Mouse (Mus musculus): ENCODE data around the gene Nckap5. TPM values are rescaled to one million over a fixed set of nuclear protein-coding genes. Genes with fewer than 3 reads are reported as not detected.

Nckap5 gene
- total RNA-seq, 1 experiment from 2014 or later: 114 TPM

GRCm38 (mm10) chr1:126765506-126766170 is 65.0 kb downstream of the Nckap5 start:
- DNase-seq: no peak

- DNase-seq: no peak
Observed at GRCm38 (mm10) chr1:126764201-126764600, 66.4 kb downstream of the Nckap5 start.

- DNase-seq: no peak
Observed at GRCm38 (mm10) chr1:126763192-126763591, 67.4 kb downstream of the Nckap5 start.

- DNase-seq: no peak
Observed at GRCm38 (mm10) chr1:126760386-126760785, 70.2 kb downstream of the Nckap5 start.

GRCm38 (mm10) chr1:126755682-126756081 is 74.9 kb downstream of the Nckap5 start:
- peak; percentile 27 for DNase-seq

- DNase-seq: no peak
Observed at GRCm38 (mm10) chr1:126753611-126754010, 77.0 kb downstream of the Nckap5 start.

GRCm38 (mm10) chr1:126752247-126753037 is 78.2 kb downstream of the Nckap5 start:
- DNase-seq: no peak

GRCm38 (mm10) chr1:126751137-126751536 is 79.5 kb downstream of the Nckap5 start:
- DNase-seq: no peak

GRCm38 (mm10) chr1:126750156-126750555 is 80.4 kb downstream of the Nckap5 start:
- no peak for DNase-seq

GRCm38 (mm10) chr1:126747914-126748313 is 82.7 kb downstream of the Nckap5 start:
- no peak for DNase-seq

- no peak for DNase-seq
Observed at GRCm38 (mm10) chr1:126745482-126746136, 85.0 kb downstream of the Nckap5 start.

- DNase-seq: no peak
Observed at GRCm38 (mm10) chr1:126744631-126745305, 85.8 kb downstream of the Nckap5 start.

GRCm38 (mm10) chr1:126738291-126738640 is 92.3 kb downstream of the Nckap5 start:
- no peak for DNase-seq

- DNase-seq: peak; percentile 12
Observed at GRCm38 (mm10) chr1:126737554-126738290, 92.9 kb downstream of the Nckap5 start.

GRCm38 (mm10) chr1:126731691-126732090 is 98.9 kb downstream of the Nckap5 start:
- DNase-seq: no peak

- peak; percentile 15 for DNase-seq
Observed at GRCm38 (mm10) chr1:126726400-126727055, 104.1 kb downstream of the Nckap5 start.

GRCm38 (mm10) chr1:126725628-126726367 is 104.8 kb downstream of the Nckap5 start:
- DNase-seq: no peak

- DNase-seq: no peak
Observed at GRCm38 (mm10) chr1:126721917-126722316, 108.7 kb downstream of the Nckap5 start.

- DNase-seq: no peak
Observed at GRCm38 (mm10) chr1:126719733-126720348, 110.8 kb downstream of the Nckap5 start.

GRCm38 (mm10) chr1:126706611-126707010 is 124.0 kb downstream of the Nckap5 start:
- DNase-seq: no peak

All from adrenal gland, postnatal 25 days (tissue).